Mouse (Mus musculus): ENCODE data around the gene Mst1r. TPM values are rescaled to one million over a fixed set of nuclear protein-coding genes. Genes with fewer than 3 reads are reported as not detected.

The Mst1r gene
- polyA plus RNA-seq, 1 experiment = 1.2 TPM

DNA sequence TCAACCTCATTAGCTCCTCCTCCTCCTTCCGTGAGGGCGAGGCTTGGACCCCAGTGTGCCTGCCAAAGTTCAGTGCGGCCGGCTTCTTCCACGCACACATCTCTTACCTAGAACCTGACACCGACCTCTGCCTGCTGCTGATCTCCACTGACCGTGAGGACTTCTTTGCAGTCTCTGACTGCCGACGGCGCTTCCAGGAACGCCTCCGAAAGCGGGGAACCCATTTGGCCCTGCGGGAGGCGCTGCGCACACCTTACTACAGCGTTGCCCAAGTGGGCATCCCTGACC is 5.1 kb upstream of the Mst1r start:
- no peak for DNase-seq
- H3K27ac ChIP-seq (ENCODE audit: insufficient read depth, low read depth, low read length) = no peak overlapping the region
- 0 out of 2 replicates have a peak, but pooled peaks cover 1% of the 10 kb centered on the region for H3K36me3 ChIP-seq (ENCODE audit: control insufficient read depth, insufficient read depth, low read length)
- no peak overlapping the region for H3K4me3 ChIP-seq (ENCODE audit: insufficient read depth, low read depth, low read length)
- TF ChIP-seq CTCF (conservative IDR thresholded peaks at IDR 0.05; ENCODE audit: insufficient read depth, insufficient read length, low read depth, low read length) = no peak
- TF ChIP-seq POLR2A (IDR thresholded peaks at IDR 0.05; ENCODE audit: low read depth, low read length) = no peak
- H3K4me1 ChIP-seq (ENCODE audit: control insufficient read depth, insufficient read depth, low read length) = peaks cover 3% of the 10 kb centered on the region; the same call in 1 of the 2 replicates
- H3K27me3 ChIP-seq (replicated peaks; ENCODE audit: control insufficient read depth, insufficient read depth, low read length) = no peaks in the 10 kb centered on the region
- 54% methylated on average over 17 of the region's 17 CpGs for WGBS

GRCm38 (mm10) chr9:107904726-107905125 is 1.9 kb upstream of the Mst1r start:
- TF ChIP-seq POLR2A (IDR thresholded peaks at IDR 0.05; ENCODE audit: low read depth, low read length) (no peak), CTCF (conservative IDR thresholded peaks at IDR 0.05; ENCODE audit: insufficient read depth, insufficient read length, low read depth, low read length) (peak; percentile 99)
- Histone ChIP-seq H3K27ac (ENCODE audit: insufficient read depth, low read depth, low read length) (no peak overlapping the region), H3K4me1 (ENCODE audit: control insufficient read depth, insufficient read depth, low read length) (peaks cover 3% of the 10 kb centered on the region; the same call in 1 of the 2 replicates), H3K27me3 (replicated peaks; ENCODE audit: control insufficient read depth, insufficient read depth, low read length) (no peaks in the 10 kb centered on the region), H3K4me3 (ENCODE audit: insufficient read depth, low read depth, low read length) (no peak overlapping the region), H3K36me3 (ENCODE audit: control insufficient read depth, insufficient read depth, low read length) (no peaks in the 10 kb centered on the region)
- peak; percentile 87 for DNase-seq
- WGBS = 2% methylated on average over 4 of the region's 4 CpGs

DNA sequence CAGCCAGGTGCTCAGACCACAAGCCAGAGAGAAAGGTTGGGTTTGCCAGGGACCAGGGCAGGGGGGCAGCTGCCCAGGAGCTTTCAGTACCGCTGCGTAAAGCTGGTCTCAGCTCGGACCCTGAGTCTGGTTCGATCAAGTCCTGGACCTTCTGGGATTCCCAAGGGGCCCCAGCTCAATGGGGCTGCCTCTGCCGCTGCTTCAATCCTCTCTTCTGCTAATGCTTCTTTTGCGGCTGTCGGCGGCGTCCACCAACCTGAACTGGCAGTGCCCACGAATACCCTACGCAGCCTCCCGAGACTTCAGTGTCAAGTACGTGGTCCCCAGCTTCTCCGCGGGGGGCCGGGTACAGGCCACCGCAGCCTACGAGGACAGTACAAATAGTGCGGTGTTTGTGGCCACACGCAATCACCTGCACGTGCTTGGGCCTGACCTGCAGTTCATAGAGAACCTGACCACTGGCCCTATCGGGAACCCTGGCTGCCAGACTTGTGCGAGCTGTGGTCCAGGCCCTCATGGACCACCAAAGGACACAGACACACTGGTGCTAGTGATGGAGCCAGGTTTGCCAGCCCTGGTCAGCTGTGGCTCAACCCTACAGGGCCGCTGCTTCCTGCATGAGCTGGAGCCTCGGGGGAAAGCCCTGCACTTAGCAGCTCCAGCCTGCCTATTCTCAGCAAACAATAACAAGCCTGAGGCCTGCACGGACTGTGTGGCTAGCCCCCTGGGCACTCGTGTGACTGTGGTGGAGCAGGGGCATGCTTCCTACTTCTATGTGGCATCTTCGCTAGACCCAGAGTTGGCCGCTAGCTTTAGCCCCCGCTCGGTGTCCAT is 511 bp downstream of the Mst1r start:
- 52% methylated on average over 31 of the region's 31 CpGs for WGBS
- DNase-seq = no peak

GRCm38 (mm10) chr9:107907801-107908120 is 1.1 kb downstream of the Mst1r start:
- Histone ChIP-seq H3K27me3 (replicated peaks; ENCODE audit: control insufficient read depth, insufficient read depth, low read length) (no peaks in the 10 kb centered on the region), H3K4me3 (ENCODE audit: insufficient read depth, low read depth, low read length) (no peak overlapping the region), H3K4me1 (ENCODE audit: control insufficient read depth, insufficient read depth, low read length) (peaks cover 3% of the 10 kb centered on the region; the same call in 1 of the 2 replicates), H3K36me3 (ENCODE audit: control insufficient read depth, insufficient read depth, low read length) (no peaks in the 10 kb centered on the region), H3K27ac (ENCODE audit: insufficient read depth, low read depth, low read length) (no peak overlapping the region)
- DNase-seq = no peak
- WGBS = 82% methylated on average over 14 of the region's 14 CpGs
- no peak for TF ChIP-seq POLR2A (IDR thresholded peaks at IDR 0.05; ENCODE audit: low read depth, low read length)
- TF ChIP-seq CTCF (conservative IDR thresholded peaks at IDR 0.05; ENCODE audit: insufficient read depth, insufficient read length, low read depth, low read length) = no peak

More for the DNA sequence above, 511 bp downstream of the Mst1r start:
- no peaks in the 10 kb centered on the region for H3K36me3 ChIP-seq (ENCODE audit: control insufficient read depth, insufficient read depth, low read length)
- H3K27ac ChIP-seq (ENCODE audit: insufficient read depth, low read depth, low read length) = no peak overlapping the region
- H3K4me1 ChIP-seq (ENCODE audit: control insufficient read depth, insufficient read depth, low read length) = peaks cover 3% of the 10 kb centered on the region; the same call in 1 of the 2 replicates
- H3K4me3 ChIP-seq (ENCODE audit: insufficient read depth, low read depth, low read length) = peak overlapping the region; percentile 40
- no peaks in the 10 kb centered on the region for H3K27me3 ChIP-seq (replicated peaks; ENCODE audit: control insufficient read depth, insufficient read depth, low read length)
- TF ChIP-seq POLR2A (IDR thresholded peaks at IDR 0.05; ENCODE audit: low read depth, low read length) = no peak
- TF ChIP-seq CTCF (conservative IDR thresholded peaks at IDR 0.05; ENCODE audit: insufficient read depth, insufficient read length, low read depth, low read length) = no peak

GRCm38 (mm10) chr9:107908410-107909158 is 1.9 kb downstream of the Mst1r start:
- peaks cover 3% of the 10 kb centered on the region; the same call in 1 of the 2 replicates for H3K4me1 ChIP-seq (ENCODE audit: control insufficient read depth, insufficient read depth, low read length)
- DNase-seq = no peak
- WGBS = 59% methylated on average over 18 of the region's 18 CpGs
- no peak for TF ChIP-seq CTCF (conservative IDR thresholded peaks at IDR 0.05; ENCODE audit: insufficient read depth, insufficient read length, low read depth, low read length)
- no peak for TF ChIP-seq POLR2A (IDR thresholded peaks at IDR 0.05; ENCODE audit: low read depth, low read length)
- no peak overlapping the region for H3K4me3 ChIP-seq (ENCODE audit: insufficient read depth, low read depth, low read length)
- H3K27ac ChIP-seq (ENCODE audit: insufficient read depth, low read depth, low read length) = no peak overlapping the region
- no peaks in the 10 kb centered on the region for H3K27me3 ChIP-seq (replicated peaks; ENCODE audit: control insufficient read depth, insufficient read depth, low read length)
- H3K36me3 ChIP-seq (ENCODE audit: control insufficient read depth, insufficient read depth, low read length) = no peaks in the 10 kb centered on the region

DNA sequence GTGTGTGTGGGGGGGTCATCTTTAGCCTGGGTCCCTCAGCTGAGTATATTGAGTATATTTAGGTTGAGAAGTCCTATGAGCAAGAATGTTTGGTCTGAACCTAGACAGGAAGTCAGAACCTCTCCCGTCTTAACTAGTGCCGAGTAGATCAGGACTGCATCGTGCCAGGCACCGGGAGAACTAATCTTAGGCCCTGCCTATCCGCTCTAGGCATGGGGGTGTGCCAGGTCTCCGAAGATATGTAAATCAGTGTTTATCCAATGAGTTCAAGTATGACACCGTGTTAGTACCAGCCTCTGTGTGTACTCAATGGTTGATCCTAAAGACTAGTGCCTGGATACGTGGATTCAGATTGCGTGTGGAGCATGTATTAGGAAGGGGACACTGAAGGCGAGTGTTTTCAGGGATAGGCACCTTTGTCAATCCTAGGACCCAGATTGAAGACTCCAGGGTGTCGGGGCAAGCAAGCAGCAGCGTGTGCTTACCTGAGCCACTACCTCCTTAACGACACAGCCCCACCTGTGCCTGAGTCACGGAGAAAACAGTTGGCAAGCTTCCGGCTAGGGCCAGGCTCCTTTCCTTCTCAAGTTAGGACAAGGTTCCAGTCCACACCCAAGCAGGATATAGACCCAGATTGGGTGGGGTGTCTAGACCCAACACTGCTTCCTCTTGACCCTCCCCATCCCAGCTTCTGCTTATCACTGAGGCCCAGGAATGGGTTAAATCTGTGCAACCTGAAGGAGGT is 3.5 kb downstream of the Mst1r start:
- no peak for TF ChIP-seq CTCF (conservative IDR thresholded peaks at IDR 0.05; ENCODE audit: insufficient read depth, insufficient read length, low read depth, low read length)
- no peak for TF ChIP-seq POLR2A (IDR thresholded peaks at IDR 0.05; ENCODE audit: low read depth, low read length)
- H3K36me3 ChIP-seq (ENCODE audit: control insufficient read depth, insufficient read depth, low read length) = no peaks in the 10 kb centered on the region
- no peak overlapping the region for H3K27ac ChIP-seq (ENCODE audit: insufficient read depth, low read depth, low read length)
- H3K27me3 ChIP-seq (replicated peaks; ENCODE audit: control insufficient read depth, insufficient read depth, low read length) = no peaks in the 10 kb centered on the region
- no peak overlapping the region for H3K4me3 ChIP-seq (ENCODE audit: insufficient read depth, low read depth, low read length)
- WGBS = 85% methylated on average over 15 of the region's 15 CpGs
- H3K4me1 ChIP-seq (ENCODE audit: control insufficient read depth, insufficient read depth, low read length) = peaks cover 3% of the 10 kb centered on the region; the same call in 1 of the 2 replicates
- DNase-seq = no peak
